Mouse (Mus musculus): ENCODE results near the gene Hic1. TPM values are rescaled to one million over a fixed set of nuclear protein-coding genes. Genes with fewer than 3 reads are reported as not detected.

Gene Hic1
- polyA plus RNA-seq (2016; fragmentation: Nextera tagmentation; extraction: Ambion mirVana), result 17.1 and 17.8 TPM in 2 replicates

GRCm38 (mm10) chr11:75169405-75170080 is at the start of gene Hic1:
Gene Hic1 (minus strand): TSS chr11:75169519.
- no peaks in the 10 kb centered on the region for H3K36me3 ChIP-seq
- no peak for ATAC-seq (ENCODE audit: low FRiP score, low read depth)
- peak within 1 kb of the TSS; percentile 89 for H3K4me2 ChIP-seq (replicated peaks)
- peaks cover 85% of the 10 kb centered on the region for H3K4me1 ChIP-seq
- peak within 1 kb of the TSS; percentile 52 for H3K4me3 ChIP-seq
- H3K9ac ChIP-seq, result peak within 1 kb of the TSS; percentile 60
- H3K27ac ChIP-seq, result peak within 1 kb of the TSS; percentile 20; the same call in 1 of the 2 replicates
- 9% methylated on average over 23 of the region's 23 CpGs for WGBS
- peaks cover 88% of the 10 kb centered on the region for H3K27me3 ChIP-seq (replicated peaks)
- no peaks in the 10 kb centered on the region for H3K9me3 ChIP-seq

- peak overlapping the region; percentile 69 for H3K4me2 ChIP-seq (replicated peaks)
- no peaks in the 10 kb centered on the region; the same call in 1 of the 2 replicates for H3K27me3 ChIP-seq (replicated peaks)
- 18% methylated on average over 13 of the region's 13 CpGs for WGBS
- H3K9ac ChIP-seq, result peak overlapping the region; percentile 61
- no peak overlapping the region for H3K27ac ChIP-seq
- no peaks in the 10 kb centered on the region for H3K36me3 ChIP-seq
- ATAC-seq (ENCODE audit: low FRiP score, low read depth), result peak; percentile 23; the same call in 1 of the 2 replicates
- no peaks in the 10 kb centered on the region for H3K9me3 ChIP-seq
- peaks cover 26% of the 10 kb centered on the region for H3K4me1 ChIP-seq
- peak overlapping the region; percentile 29 for H3K4me3 ChIP-seq
Measured at GRCm38 (mm10) chr11:75214081-75214950, 45.0 kb upstream of the Hic1 start.

- no peaks in the 10 kb centered on the region; the same call in 1 of the 2 replicates for H3K27me3 ChIP-seq (replicated peaks)
- H3K27ac ChIP-seq, result peak overlapping the region; percentile 15; the same call in 1 of the 2 replicates
- ATAC-seq (ENCODE audit: low FRiP score, low read depth), result peak; percentile 75
- no peaks in the 10 kb centered on the region for H3K9me3 ChIP-seq
- H3K36me3 ChIP-seq, result no peaks in the 10 kb centered on the region
- peak overlapping the region; percentile 69 for H3K4me2 ChIP-seq (replicated peaks)
- peak overlapping the region; percentile 61 for H3K9ac ChIP-seq
- H3K4me3 ChIP-seq, result peak overlapping the region; percentile 29
- 3% methylated on average over 35 of the region's 35 CpGs for WGBS
- peaks cover 26% of the 10 kb centered on the region for H3K4me1 ChIP-seq
Measured at GRCm38 (mm10) chr11:75213372-75214080, 44.2 kb upstream of the Hic1 start.

GRCm38 (mm10) chr11:75212876-75213275 is 43.6 kb upstream of the Hic1 start:
- H3K4me2 ChIP-seq (replicated peaks), result no peak overlapping the region
- ATAC-seq (ENCODE audit: low FRiP score, low read depth), result no peak
- WGBS, result 49% methylated on average over 3 of the region's 3 CpGs

GRCm38 (mm10) chr11:75212031-75212667 is 42.8 kb upstream of the Hic1 start:
- 44% methylated on average over 8 of the region's 8 CpGs for WGBS
- no peaks in the 10 kb centered on the region for H3K36me3 ChIP-seq
- ATAC-seq (ENCODE audit: low FRiP score, low read depth), result no peak
- H3K9ac ChIP-seq, result 0 out of 2 replicates have a peak overlapping the region, but pooled peaks have one; percentile 13
- H3K9me3 ChIP-seq, result no peaks in the 10 kb centered on the region
- H3K4me2 ChIP-seq (replicated peaks), result no peak overlapping the region
- no peak overlapping the region for H3K4me3 ChIP-seq
- H3K27me3 ChIP-seq (replicated peaks), result no peaks in the 10 kb centered on the region; the same call in 1 of the 2 replicates
- H3K27ac ChIP-seq, result 0 out of 2 replicates have a peak overlapping the region, but pooled peaks have one; percentile 32
- H3K4me1 ChIP-seq, result peaks cover 26% of the 10 kb centered on the region

More at GRCm38 (mm10) chr11:75212876-75213275, 43.6 kb upstream of the Hic1 start:
- Histone ChIP-seq H3K27me3 (replicated peaks) (no peaks in the 10 kb centered on the region; the same call in 1 of the 2 replicates), H3K36me3 (no peaks in the 10 kb centered on the region), H3K9me3 (no peaks in the 10 kb centered on the region), H3K9ac (no peak overlapping the region), H3K27ac (no peak overlapping the region), H3K4me3 (no peak overlapping the region), H3K4me1 (peaks cover 26% of the 10 kb centered on the region)

- H3K9ac ChIP-seq, result no peak overlapping the region
- H3K4me1 ChIP-seq, result peaks cover 26% of the 10 kb centered on the region
- H3K4me3 ChIP-seq, result no peak overlapping the region
- no peaks in the 10 kb centered on the region for H3K9me3 ChIP-seq
- WGBS, result 67% methylated on average over 6 of the region's 6 CpGs
- H3K27me3 ChIP-seq (replicated peaks), result no peaks in the 10 kb centered on the region; the same call in 1 of the 2 replicates
- no peak overlapping the region for H3K4me2 ChIP-seq (replicated peaks)
- no peak for ATAC-seq (ENCODE audit: low FRiP score, low read depth)
- H3K27ac ChIP-seq, result no peak overlapping the region
- H3K36me3 ChIP-seq, result no peaks in the 10 kb centered on the region
Measured at GRCm38 (mm10) chr11:75210755-75211154, 41.4 kb upstream of the Hic1 start.

GRCm38 (mm10) chr11:75210093-75210492 is 40.8 kb upstream of the Hic1 start:
- Histone ChIP-seq H3K4me1 (peaks cover 26% of the 10 kb centered on the region), H3K27me3 (replicated peaks) (no peaks in the 10 kb centered on the region), H3K4me3 (no peak overlapping the region; the same call in 1 of the 2 replicates), H3K36me3 (no peaks in the 10 kb centered on the region), H3K9me3 (no peaks in the 10 kb centered on the region), H3K27ac (no peak overlapping the region), H3K9ac (no peak overlapping the region), H3K4me2 (replicated peaks) (no peak overlapping the region)
- no peak for ATAC-seq (ENCODE audit: low FRiP score, low read depth)
- 61% methylated on average over 4 of the region's 4 CpGs for WGBS

GRCm38 (mm10) chr11:75209363-75209762 is 40.0 kb upstream of the Hic1 start:
- Histone ChIP-seq H3K9me3 (no peaks in the 10 kb centered on the region), H3K27me3 (replicated peaks) (no peaks in the 10 kb centered on the region), H3K36me3 (no peaks in the 10 kb centered on the region), H3K4me3 (no peak overlapping the region), H3K4me1 (peaks cover 25% of the 10 kb centered on the region), H3K4me2 (replicated peaks) (no peak overlapping the region), H3K9ac (no peak overlapping the region), H3K27ac (no peak overlapping the region)
- 50% methylated on average over 4 of the region's 4 CpGs for WGBS
- ATAC-seq (ENCODE audit: low FRiP score, low read depth), result no peak

GRCm38 (mm10) chr11:75206347-75206746 is 37.0 kb upstream of the Hic1 start:
- WGBS, result 84% methylated on average over 4 of the region's 4 CpGs
- ATAC-seq (ENCODE audit: low FRiP score, low read depth), result no peak
- Histone ChIP-seq H3K4me2 (replicated peaks) (no peak overlapping the region), H3K36me3 (no peaks in the 10 kb centered on the region), H3K27ac (no peak overlapping the region), H3K9me3 (no peaks in the 10 kb centered on the region), H3K4me1 (peaks cover 9% of the 10 kb centered on the region; the same call in 1 of the 2 replicates), H3K9ac (no peak overlapping the region), H3K4me3 (no peak overlapping the region), H3K27me3 (replicated peaks) (no peaks in the 10 kb centered on the region)

- ATAC-seq (ENCODE audit: low FRiP score, low read depth), result no peak
- no peak overlapping the region for H3K4me3 ChIP-seq
- H3K36me3 ChIP-seq, result no peaks in the 10 kb centered on the region
- H3K9ac ChIP-seq, result no peak overlapping the region
- no peak overlapping the region for H3K4me2 ChIP-seq (replicated peaks)
- no peak overlapping the region for H3K27ac ChIP-seq
- peaks cover 7% of the 10 kb centered on the region; the same call in 1 of the 2 replicates for H3K27me3 ChIP-seq (replicated peaks)
- H3K9me3 ChIP-seq, result no peaks in the 10 kb centered on the region
- 44% methylated on average over 9 of the region's 9 CpGs for WGBS
- H3K4me1 ChIP-seq, result peaks cover 9% of the 10 kb centered on the region
Measured at GRCm38 (mm10) chr11:75204472-75204871, 35.2 kb upstream of the Hic1 start.

GRCm38 (mm10) chr11:75203926-75204325 is 34.6 kb upstream of the Hic1 start:
- no peak for ATAC-seq (ENCODE audit: low FRiP score, low read depth)
- Histone ChIP-seq H3K4me3 (no peak overlapping the region), H3K27ac (no peak overlapping the region), H3K9me3 (no peaks in the 10 kb centered on the region), H3K36me3 (no peaks in the 10 kb centered on the region), H3K27me3 (replicated peaks) (peaks cover 7% of the 10 kb centered on the region; the same call in 1 of the 2 replicates), H3K4me2 (replicated peaks) (no peak overlapping the region), H3K4me1 (peaks cover 9% of the 10 kb centered on the region), H3K9ac (no peak overlapping the region)
- 85% methylated on average over 4 of the region's 4 CpGs for WGBS

Data from neural tube, embryonic 12.5 days (tissue).